Mouse (Mus musculus): ENCODE data around the gene 2900026A02Rik. TPM values are rescaled to one million over a fixed set of nuclear protein-coding genes. Genes with fewer than 3 reads are reported as not detected.

2900026A02Rik gene
- total RNA-seq, 2 experiments from 2014 or later, result 23.0 to 23.1 TPM

- DNase-seq, result no peak
Observed at GRCm38 (mm10) chr5:113095456-113095855, 125.6 kb downstream of the 2900026A02Rik start.

GRCm38 (mm10) chr5:113092406-113092805 is 128.6 kb downstream of the 2900026A02Rik start:
- DNase-seq, result no peak

- DNase-seq, result peak; percentile 59
Observed at GRCm38 (mm10) chr5:113091162-113091561, 129.9 kb downstream of the 2900026A02Rik start.

- DNase-seq, result no peak
Observed at GRCm38 (mm10) chr5:113090750-113091149, 130.3 kb downstream of the 2900026A02Rik start.

GRCm38 (mm10) chr5:113090077-113090690 is 130.9 kb downstream of the 2900026A02Rik start:
- no peak for DNase-seq

- DNase-seq, result no peak
Observed at GRCm38 (mm10) chr5:113087465-113087864, 133.6 kb downstream of the 2900026A02Rik start.

GRCm38 (mm10) chr5:113086990-113087389 is 134.0 kb downstream of the 2900026A02Rik start:
- DNase-seq, result no peak

- no peak for DNase-seq
Observed at GRCm38 (mm10) chr5:113086439-113086838, 134.6 kb downstream of the 2900026A02Rik start.

- no peak for DNase-seq
Observed at GRCm38 (mm10) chr5:113085931-113086330, 135.1 kb downstream of the 2900026A02Rik start.

- no peak for DNase-seq
Observed at GRCm38 (mm10) chr5:113084309-113084708, 136.7 kb downstream of the 2900026A02Rik start.

GRCm38 (mm10) chr5:113082356-113083168 is 138.5 kb downstream of the 2900026A02Rik start:
- DNase-seq, result no peak

GRCm38 (mm10) chr5:113081439-113081838 is 139.6 kb downstream of the 2900026A02Rik start, which contains the start of gene Crybb3:
TSS of gene Crybb3 (minus strand) at chr5:113081584.
- DNase-seq, result peak; percentile 42

GRCm38 (mm10) chr5:113081020-113081419 is 140.0 kb downstream of the 2900026A02Rik start:
- DNase-seq, result no peak

- peak; percentile 55 for DNase-seq
Observed at GRCm38 (mm10) chr5:113079783-113080182, 141.3 kb downstream of the 2900026A02Rik start.

- DNase-seq, result no peak
Observed at GRCm38 (mm10) chr5:113078686-113079085, 142.3 kb downstream of the 2900026A02Rik start.

- DNase-seq, result no peak
Observed at GRCm38 (mm10) chr5:113070017-113070416, 151.0 kb downstream of the 2900026A02Rik start, which contains the start of gene Crybb2. TSS of gene Crybb2 (minus strand) at chr5:113070117.

- peak; percentile 89 for DNase-seq
Observed at GRCm38 (mm10) chr5:113054308-113054707, 166.7 kb downstream of the 2900026A02Rik start.

- DNase-seq, result no peak
Observed at GRCm38 (mm10) chr5:113050581-113051185, 170.4 kb downstream of the 2900026A02Rik start.

GRCm38 (mm10) chr5:113049876-113050275 is 171.2 kb downstream of the 2900026A02Rik start:
- DNase-seq, result no peak

GRCm38 (mm10) chr5:113045511-113046273 is 175.3 kb downstream of the 2900026A02Rik start:
- DNase-seq, result no peak

- peak; percentile 79 for DNase-seq
Observed at GRCm38 (mm10) chr5:113043531-113043930, 177.5 kb downstream of the 2900026A02Rik start.

- peak; percentile 75 for DNase-seq
Observed at GRCm38 (mm10) chr5:113041567-113042071, 179.4 kb downstream of the 2900026A02Rik start.
